Mouse (Mus musculus): ENCODE measurements at regions not wholly inside any gene's neighbourhood (a gene's known extent, or its start where the extent isn't known, plus 50 kb on each side); places are given as distances from the start of the nearest gene placed in this dataset.
A peak's percentile ranks its signal among the peaks of the same experiment; 100 is the strongest.
"Not testable (repeated sequence)": the region's sequence is repeated elsewhere in the genome, so short reads cannot be mapped to it uniquely, and the experiment has no call there.

DNA sequence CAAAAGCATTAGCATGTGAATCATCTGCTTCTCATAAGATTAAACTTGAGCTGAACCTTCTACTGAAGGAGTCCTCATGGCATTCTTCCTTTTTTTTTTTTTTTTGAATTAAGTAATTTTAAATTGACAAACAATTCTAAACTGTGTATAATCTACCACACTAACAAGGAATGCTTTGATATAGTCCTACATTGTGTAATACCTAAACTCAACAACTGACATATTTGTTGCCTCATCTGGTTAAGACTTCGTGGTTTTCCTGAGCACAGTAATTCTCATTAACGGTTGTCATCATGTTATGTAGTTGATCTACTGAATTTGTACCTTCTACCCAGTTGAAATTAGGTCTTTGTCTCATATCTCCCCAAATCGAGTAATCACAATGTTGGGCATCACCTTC lies 83.9 kb upstream of the Hcrtr2 start:
- no peak for DNase-seq (ENCODE audit: low spot score)

DNA sequence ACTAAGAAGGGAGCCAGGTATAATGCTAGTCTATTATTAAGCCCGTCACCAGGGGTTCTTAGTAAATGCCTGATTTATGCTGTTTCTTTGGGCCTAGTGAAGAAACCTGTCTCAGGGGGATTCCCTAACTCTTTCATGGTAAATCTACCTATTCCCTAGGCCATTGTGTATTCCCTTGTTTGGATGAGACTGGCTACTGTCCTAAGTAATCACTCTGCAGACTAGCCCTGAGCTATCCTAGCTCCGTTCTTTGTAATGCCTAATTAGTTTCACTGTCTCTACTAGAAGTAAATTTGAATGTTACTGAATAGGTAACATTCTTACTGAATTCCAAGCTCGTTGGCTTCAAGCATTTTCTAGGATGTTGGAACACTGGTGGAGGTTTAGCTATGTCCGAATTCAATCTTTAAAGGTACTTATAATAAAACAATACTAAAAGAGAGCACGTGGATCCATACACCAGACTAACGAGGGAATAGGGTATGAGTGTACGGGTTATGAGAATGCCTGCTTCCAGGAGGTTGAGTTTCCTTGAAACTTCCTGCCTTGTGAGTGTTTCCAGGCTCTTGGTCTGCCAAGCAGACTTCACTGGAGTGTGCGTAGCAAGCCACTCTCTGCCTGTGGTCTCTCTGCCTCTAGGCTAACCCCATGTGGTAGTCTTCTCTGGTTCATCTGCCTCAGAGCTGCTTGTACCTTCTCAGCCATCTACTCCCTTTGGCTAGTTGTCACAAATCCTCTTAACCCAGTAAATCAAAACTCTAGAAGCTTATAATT lies 78.4 kb upstream of the Hcrtr2 start:
- DNase-seq (ENCODE audit: low spot score): not testable (repeated sequence)

DNA sequence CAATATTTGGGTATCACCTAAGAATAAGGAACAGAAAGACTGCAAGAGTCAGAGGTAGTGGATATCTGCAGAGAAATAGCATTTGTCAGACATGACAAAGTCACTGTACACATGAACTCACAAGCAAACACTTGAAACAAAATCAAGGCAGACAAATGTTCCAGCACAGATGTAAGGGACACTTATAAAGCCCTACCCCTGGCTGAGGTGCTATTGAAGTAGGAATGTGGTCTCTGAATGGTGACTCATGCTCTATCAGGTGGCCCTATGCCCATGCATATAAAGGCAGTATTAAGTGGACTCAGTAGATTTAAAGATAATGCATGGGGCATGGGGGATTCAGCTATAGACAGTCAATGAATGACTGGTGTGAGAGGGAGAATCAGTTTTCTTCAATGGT lies 77.2 kb upstream of the Hcrtr2 start:
- no peak for DNase-seq (ENCODE audit: low spot score)

DNA sequence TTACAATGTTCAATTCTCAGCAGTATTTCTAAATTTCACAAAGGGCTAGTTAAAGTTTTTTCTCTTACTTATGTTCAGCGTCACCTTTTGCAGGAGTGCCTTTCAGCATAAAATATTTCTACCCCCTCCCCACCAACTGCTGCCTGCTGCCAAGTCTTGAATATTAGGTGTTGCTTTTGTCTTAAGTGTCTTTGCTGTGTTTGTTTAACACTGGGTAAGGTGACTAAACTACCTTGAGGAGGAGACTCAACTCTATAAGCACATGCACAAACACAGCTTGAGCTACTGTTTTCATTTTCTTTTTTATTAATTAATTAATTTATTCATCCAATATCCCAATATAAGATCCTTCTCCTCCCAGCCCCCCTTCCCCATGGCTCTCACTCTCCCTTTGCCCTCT lies 70.1 kb upstream of the Hcrtr2 start:
- DNase-seq (ENCODE audit: low spot score): no peak

DNA sequence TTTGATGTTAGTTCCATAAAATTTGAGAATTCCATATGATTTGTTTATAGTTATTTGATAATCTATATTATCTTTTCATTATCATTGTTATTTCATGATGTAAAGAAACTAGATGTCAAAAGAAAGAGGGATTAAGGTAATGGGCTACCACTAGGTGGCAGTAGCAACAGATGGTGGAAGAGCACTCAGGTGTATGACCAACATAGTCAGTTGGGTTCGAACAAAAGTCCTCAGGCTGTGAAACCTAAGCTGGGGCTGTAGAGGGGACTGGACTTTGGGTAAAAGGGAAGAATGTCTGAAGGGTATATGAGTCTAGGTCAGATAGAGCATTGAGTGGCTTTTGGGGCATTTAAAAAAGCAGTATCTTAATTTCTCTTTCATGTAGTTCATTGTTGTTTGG lies 67.2 kb upstream of the Hcrtr2 start:
- peak; percentile 22 for DNase-seq (ENCODE audit: low spot score)
